Mouse (Mus musculus) heart, adult 2 months (tissue): ENCODE data around the gene Egfl8.

Experiments used
- CTCF ChIP-seq: fragments of 200-600 bp; IDR thresholded peaks from 2 replicates; pipeline ENCODE4 v1.8.1; 2022; ENCODE audit warnings: antibody characterized with exemption, mild to moderate bottlenecking, moderate library complexity
- EP300 ChIP-seq: fragments of 200-500 bp; IDR thresholded peaks from 2 replicates; pipeline ENCODE4 v1.6.1; 2011; ENCODE audit warnings: low read depth, low read length, control low read depth; ENCODE audit not compliant: insufficient read depth
- POLR2A ChIP-seq: fragments of 200-500 bp; IDR thresholded peaks from 2 replicates; pipeline ENCODE4 v1.6.1; 2011; ENCODE audit warnings: mild to moderate bottlenecking, low read depth, low read length, control low read depth; ENCODE audit not compliant: insufficient read depth

GRCm38 (mm10) chr17:34587423-34587811 is 28.4 kb downstream of the Egfl8 start:
- no peak for TF ChIP-seq CTCF
- TF ChIP-seq POLR2A: peak; percentile 93
- 0 out of 2 replicates have a peak, but pooled peaks have one; percentile 38 for TF ChIP-seq EP300
